Mouse (Mus musculus): Measurements from ENCODE around the gene Hfe2.

The Hfe2 gene

DNA sequence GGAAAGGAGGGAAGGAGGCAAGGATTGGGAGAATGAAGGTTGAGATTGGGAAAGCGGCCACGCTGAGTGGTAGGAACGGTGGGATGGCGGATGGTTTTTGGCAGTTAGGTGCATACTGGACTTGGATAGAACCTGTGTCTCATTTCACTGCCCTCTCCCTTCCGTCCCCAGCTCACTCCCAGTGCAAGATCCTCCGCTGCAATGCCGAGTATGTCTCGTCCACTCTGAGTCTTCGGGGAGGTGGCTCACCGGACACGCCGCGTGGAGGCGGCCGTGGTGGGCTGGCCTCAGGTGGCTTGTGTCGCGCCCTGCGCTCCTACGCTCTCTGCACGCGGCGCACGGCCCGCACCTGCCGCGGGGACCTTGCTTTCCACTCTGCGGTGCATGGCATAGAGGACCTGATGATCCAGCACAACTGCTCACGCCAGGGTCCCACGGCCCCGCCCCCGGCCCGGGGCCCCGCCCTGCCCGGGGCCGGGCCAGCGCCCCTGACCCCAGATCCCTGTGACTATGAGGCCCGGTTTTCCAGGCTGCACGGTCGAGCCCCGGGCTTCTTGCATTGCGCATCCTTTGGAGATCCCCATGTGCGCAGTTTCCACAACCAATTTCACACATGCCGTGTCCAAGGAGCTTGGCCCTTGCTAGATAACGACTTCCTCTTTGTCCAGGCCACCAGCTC lies 2.0 kb downstream of the Hfe2 start:
- no peak for DNase-seq (ENCODE audit: low read depth, low spot score)

DNA sequence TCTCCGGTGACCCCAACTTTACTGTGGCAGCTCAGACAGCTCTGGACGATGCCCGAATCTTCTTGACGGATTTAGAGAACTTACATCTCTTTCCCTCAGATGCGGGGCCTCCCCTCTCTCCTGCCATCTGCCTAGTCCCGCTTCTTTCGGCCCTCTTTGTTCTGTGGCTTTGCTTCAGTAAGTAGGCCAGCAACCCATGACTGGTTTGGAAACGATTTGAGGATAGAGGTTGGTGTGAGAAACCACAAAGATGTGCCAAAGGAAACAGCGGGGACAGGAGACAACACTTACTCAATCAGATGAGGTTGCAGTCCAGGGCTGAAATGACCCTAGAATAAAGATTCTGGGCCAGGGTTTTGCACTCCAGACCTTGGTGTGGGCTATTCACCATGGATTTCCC lies 3.5 kb downstream of the Hfe2 start:
- no peak for DNase-seq (ENCODE audit: low read depth, low spot score)

DNA sequence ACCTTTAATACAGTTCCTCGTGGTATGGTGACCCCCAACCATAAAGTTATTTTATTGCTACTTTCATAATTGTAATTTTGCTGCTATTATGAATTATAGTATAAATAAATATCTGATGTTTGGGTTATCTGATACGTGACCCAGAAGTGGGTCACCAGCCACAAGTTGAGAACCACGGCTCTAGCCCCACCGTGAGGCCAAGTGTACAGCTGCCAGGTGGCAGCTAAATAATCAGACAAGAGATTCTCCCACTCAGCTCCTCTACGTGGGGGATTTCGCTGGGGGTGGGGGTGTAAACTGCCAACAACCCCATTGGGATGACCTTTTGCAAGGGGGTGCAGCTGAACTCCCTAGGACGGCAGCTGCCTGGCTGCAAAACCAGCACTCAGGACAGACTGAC lies 7.1 kb downstream of the Hfe2 start:
- DNase-seq (ENCODE audit: low read depth, low spot score): no peak

DNA sequence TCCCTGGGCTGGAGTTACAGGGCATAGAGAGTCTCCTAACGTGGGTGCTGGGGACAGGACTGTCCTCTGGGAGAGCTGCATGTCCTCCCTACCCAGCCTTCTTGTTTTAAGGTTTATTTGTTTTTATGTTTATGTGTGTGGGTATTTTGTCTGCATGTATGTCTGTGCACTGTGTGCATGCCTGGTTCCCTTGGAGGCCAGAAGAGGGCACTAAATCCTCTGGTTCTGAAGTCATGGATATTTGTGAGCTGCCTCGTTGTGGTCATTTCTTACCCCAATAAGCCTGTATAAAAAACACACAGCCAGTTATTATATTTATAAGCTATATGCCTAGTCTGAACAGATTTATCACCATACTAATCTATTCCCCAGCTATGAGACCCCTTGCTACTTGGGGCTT lies 9.3 kb downstream of the Hfe2 start:
- DNase-seq (ENCODE audit: low read depth, low spot score): no peak

DNA sequence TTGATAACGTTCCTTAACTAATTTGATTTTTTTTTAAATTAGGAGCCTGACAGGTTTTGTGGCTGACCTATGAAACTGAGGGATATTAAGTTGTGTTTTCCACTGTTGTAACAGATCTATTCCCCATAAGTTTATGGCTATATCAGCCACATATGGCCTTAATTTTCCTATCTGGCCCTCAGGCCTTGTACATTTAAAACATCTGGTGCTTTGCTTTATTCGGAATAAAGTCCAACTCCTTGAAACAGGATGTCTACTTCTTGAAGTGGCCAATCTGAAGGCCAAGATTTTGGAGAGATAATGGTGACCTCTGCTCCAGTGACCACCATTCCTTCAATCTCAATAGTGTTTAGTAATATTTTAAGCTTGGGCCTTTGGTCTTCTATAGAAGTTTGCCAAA lies 14.3 kb downstream of the Hfe2 start:
- no peak for DNase-seq (ENCODE audit: low read depth, low spot score)

DNA sequence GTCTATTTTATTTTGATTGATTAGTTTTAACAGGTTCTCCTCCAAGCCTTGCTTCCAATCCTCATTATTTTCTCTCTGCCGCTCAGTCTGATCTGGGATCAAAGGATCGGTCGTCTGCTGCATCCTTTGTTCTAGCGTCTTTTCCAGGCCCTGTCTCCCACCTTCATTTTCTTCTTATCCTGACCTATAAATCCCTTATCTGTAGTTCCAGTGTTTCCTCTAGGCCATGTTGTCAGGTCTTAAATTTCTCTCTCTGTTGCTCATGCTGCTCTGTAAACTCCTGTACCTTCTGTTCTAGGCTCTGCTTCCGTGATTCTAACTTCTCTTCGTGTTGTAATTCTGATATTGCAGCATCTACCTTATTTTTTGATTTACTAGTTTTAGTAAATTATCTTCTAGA lies 15.8 kb downstream of the Hfe2 start:
- DNase-seq (ENCODE audit: low read depth, low spot score): no peak

DNA sequence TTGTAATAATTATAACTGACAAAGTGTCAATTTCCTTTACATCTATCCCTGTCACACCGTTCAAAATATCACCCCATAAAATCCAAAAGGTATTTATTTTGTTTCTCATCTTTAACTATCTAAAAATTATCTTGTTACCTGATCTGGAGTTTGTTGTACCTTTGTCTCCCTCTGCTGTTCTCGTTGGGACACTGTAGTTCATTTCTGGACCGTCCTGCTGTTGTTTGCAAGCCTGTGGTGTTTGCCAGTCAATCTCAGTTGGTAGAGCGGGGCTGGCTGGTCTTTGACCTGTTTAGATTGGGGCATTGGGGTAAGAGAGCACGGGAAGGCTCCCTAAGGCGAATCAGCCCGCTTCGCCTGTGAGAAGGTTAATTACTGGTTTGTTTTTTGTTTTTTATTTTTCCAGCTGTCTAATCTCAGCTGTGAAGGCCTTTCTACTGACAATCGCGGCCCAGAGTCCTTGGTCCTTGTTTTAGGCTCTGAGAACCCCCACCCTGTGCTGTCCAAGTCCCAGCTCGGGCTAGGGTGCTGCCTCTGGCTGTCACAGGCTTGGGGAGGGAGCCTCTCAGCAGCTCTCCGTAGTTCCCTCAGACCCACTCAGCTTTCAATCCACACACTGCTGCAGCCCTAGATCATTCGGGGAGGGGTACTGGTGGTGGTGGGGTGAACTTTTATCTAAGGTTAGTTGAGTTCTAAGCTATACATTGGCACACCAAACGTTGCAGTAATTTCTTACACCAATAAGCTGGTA lies 16.5 kb downstream of the Hfe2 start:
- no peak for DNase-seq (ENCODE audit: low read depth, low spot score)

DNA sequence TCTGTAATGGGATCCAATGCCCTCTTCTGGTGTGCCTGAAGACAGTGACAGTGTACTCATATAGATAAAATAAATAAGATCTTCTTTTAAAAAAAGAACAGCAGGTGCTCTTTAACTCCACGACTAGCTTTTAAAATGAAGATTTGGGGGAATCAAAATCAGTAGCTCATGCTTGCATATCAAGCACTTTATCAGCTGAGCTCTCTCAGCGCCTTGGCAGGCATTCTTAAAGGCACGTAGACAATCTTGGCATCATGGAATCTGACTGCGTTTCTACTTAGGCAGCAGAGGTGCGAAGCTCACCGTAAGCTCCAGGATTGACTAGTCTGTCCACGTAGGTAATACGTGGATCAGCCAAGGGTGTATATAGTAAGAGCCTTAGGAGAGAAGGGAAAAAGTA lies 17.6 kb downstream of the Hfe2 start:
- DNase-seq (ENCODE audit: low read depth, low spot score): no peak

DNA sequence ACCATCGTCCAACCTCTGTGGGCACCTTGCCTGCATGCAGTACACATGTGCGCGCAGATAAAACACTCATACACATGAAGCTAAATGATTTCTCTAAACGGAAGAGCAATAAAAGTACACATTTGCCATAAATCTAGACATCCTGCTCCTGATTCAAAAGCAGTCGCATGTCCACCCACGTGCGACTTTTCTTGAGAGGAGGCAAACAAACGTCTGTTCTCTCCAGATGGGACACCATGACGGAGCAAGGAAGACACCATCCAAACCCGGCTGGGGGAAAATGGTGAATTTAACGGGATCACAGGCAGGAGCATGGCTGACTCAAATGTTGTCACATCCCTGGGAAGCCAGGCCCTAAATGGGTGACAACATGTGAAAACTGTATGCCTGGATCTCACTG lies 18.4 kb downstream of the Hfe2 start:
- DNase-seq (ENCODE audit: low read depth, low spot score): no peak

DNA sequence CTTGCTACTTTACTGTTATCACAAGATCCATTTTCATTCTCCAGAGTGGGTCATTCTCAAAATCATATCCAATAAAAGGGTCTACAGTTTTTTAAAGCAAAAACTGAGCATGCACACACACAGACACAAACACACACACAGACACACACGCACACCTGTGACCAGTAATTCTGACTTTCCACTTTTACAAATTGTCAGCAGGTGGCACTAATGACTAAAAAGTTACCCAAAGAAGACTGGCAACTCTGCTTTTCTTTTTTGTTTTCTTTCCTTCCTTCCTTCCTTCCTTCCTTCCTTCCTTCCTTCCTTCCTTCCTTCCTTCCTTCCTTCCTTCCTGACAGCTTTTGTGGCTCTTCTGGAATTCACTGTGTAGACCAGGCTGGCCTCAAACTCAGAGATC lies 20.6 kb downstream of the Hfe2 start:
- DNase-seq (ENCODE audit: low read depth, low spot score): no peak

DNA sequence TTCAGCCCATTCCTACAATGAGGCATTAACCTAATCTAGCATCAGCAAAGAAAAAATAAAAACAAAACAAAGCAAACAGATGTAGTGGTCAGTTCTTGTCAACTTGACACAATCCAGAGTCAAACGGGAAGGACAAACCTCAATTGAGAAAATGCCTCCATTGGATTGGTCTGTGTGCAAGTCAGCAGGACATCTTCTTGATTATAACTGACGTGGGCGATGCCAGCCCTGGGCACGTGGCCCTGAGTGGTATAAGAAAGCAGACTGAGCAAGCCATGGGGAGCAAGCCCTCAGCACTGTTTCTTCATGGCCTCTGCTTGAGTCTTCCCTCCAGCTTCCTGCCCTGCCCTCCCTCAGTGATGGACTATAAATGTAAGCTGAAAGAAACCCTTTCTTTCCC lies 21.9 kb downstream of the Hfe2 start:
- DNase-seq (ENCODE audit: low read depth, low spot score): no peak

DNA sequence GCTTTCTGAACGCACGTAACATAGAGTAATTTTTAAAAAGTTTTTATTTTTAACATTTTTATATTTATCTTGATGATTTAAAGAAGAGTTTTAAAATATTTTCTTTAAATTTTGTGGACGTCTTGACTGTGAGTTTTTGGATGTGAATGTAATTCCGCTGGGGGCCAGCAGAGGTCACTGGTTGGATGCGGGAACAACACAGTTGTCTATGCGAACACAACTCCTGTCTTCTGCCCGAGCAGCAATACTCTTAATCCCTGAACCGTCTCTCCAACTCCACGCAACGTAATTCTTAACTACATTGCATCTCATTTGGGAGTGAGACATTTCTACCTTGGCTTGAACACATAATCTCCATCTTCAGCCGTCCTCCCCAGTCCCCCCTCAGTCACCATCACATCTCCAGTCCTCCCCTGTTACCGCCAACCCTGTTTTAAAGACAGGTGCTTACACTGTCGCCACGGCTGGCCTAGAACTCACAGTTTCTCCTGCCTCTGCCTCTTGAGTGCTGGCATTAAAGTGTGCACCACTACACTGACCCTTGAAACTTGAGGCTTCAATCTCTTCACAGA lies 22.5 kb downstream of the Hfe2 start:
- DNase-seq (ENCODE audit: low read depth, low spot score): no peak

DNA sequence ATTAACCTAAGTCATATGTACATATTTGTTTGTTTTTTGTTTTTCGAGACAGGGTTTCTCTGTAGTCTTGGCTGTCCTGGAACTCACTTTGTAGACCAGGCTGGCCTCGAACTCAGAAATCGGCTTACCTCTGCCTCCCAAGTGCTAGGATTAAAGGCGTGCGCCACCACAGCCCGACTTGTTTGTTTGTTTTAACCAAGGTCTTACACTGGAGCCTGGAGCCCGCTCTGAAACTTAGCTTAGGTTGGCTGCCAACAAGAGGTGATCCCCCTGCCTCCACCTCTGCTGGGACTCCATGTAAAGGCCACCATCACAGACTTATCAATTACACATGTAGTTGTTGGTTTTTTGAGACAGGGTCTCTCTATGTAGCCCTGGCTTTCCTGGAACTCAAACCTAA lies 23.9 kb downstream of the Hfe2 start:
- no peak for DNase-seq (ENCODE audit: low read depth, low spot score)

DNA sequence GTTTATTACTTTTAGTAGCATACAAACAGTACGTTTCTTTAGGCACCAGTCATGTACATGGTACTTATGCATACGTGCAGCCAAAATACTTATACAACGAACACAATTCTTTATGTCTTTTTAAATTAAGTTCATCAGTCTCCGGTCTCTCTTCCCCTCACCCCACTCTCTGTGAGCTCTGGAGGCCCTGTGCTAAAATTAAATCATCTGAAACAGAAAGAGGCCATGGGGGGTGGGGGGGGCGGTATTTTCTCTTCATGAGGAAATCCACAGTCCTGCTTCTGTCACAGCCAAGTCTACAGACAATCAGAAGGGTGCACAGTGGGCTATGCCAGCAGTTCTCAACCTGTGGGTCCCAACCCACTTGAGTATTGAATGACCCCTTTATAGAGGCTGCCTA lies 24.4 kb downstream of the Hfe2 start:
- no peak for DNase-seq (ENCODE audit: low read depth, low spot score)

DNA sequence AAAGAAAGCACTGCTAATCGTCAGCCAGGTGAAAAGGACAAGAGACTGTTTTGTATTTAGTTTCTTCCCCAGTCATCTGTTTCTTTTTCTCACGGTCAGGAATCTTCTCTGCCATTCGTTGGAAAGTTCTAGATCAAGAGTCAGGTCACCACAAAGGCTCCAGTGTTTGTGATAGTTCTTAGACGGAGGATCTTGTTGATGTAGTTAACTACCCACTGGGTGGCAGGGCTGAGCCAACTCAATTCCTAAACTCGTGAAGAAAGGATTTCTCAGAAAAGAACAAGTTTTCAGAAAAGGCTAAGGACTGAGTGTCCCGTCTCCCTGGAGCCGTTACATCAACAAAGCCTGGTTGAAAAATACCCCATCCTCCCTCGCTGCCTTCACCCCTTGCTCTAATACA lies 26.2 kb downstream of the Hfe2 start:
- no peak for DNase-seq (ENCODE audit: low read depth, low spot score)

DNA sequence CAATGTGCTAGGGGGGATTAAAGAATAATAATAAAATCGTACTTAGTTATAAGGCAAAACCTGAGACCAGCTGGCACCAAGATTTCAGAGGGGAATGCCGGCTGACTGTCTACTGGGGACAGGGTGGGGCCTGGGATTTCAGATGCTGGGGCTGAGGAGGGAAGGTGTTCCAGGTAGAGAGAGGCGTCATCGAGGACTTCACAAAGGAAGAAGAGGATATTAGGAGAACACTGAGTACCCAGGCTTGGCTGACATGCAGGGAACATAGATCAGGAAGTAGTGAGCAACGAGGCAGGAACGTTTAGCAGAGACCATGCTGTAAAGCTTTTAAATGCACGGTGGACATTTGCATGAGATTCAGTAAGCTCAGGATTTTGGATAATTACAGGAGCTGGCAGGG lies 26.9 kb downstream of the Hfe2 start:
- no peak for DNase-seq (ENCODE audit: low read depth, low spot score)

DNA sequence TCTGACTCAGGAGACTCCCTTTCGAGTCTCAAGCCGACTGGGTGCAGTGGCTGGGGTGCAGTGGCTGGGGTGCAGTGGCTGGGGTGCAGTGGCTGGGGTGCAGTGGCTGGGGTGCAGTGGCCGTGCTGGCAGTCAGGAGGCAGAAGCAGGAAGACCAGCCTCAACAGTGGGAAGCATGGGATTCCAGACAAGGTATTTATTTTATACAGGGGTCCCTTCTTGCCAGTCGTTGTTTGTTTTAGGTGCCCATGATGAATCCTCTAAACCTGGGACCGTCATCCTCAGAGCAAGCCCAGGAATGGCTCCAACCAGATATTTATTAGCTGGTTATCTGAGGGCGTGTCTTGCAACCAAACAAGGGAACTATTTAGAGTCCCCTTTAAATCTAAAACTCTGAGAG lies 28.6 kb downstream of the Hfe2 start:
- DNase-seq (ENCODE audit: low read depth, low spot score): no peak

DNA sequence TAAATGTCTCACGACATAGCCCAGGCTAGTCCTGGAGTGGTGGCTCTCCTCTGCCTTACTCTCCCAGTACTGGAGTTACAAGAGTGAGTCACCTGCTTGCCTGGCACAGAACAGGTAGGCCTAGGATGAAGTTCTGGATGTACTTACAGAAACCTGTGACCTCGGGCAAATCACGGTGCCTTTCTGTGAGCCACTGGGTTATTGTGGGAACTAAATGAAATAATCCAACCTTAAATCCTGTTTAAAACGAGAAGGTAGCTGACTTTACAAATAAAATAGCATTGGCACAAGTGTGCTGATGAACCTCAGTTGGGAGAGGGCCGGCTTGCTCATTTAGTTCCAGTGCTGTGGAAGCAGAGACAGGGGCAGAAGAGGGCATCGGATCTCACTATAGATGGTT lies 29.3 kb downstream of the Hfe2 start:
- no peak for DNase-seq (ENCODE audit: low read depth, low spot score)

DNA sequence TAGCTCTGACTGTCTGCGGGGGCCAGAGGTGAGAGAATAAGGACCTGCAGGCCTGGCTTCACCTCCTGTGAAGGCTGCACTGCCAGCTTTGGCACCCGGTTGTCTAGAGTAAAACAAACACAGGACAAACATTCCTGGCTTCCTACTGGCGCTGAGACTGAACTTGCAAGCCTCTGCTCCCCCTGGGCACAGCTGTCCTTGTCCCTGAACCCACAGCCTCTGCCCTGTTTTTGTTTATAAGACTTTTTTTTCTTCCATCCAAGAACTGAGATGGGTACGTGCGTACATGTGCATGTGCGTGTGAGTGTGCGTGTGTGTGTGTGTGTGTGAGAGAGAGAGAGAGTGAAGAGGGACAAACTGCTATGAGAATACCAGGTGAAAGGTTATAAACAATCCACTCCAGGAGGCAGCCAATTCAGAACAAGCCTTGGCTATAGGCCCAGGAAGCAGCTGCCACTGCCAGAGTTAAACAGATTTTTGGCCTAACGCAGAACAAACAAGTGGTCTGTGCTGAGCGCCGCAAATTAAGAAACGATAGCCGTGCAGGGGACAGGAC lies 30.1 kb downstream of the Hfe2 start:
- no peak for DNase-seq (ENCODE audit: low read depth, low spot score)

DNA sequence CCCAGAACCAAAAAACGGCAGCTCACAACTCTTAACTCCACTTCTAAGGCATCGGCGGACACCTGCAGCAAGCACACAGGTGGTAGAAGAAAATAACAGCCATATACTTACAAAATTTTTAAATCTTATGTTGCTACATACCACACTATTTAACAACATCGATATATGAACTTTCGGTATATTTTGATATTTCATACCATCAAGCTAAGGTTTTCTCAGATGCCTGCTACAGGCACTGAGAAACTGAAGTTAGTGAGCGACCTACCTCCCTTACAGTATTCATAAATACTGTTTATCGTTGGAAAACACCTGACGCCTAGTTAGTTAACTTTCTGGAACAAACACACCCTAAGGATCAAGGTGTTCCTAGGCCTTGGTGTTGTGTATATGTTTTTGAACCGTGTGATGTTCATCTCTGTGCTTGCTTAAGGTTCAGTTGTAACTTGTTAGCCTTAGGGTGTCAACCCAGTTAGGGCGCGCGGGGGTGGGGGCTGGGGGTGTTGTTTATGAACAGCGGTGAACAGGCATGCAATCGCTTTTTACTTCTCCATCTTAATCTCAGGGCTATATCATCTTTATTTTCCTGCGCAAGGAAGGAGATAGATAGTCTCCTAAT lies 31.1 kb downstream of the Hfe2 start:
- DNase-seq (ENCODE audit: low read depth, low spot score): no peak

DNA sequence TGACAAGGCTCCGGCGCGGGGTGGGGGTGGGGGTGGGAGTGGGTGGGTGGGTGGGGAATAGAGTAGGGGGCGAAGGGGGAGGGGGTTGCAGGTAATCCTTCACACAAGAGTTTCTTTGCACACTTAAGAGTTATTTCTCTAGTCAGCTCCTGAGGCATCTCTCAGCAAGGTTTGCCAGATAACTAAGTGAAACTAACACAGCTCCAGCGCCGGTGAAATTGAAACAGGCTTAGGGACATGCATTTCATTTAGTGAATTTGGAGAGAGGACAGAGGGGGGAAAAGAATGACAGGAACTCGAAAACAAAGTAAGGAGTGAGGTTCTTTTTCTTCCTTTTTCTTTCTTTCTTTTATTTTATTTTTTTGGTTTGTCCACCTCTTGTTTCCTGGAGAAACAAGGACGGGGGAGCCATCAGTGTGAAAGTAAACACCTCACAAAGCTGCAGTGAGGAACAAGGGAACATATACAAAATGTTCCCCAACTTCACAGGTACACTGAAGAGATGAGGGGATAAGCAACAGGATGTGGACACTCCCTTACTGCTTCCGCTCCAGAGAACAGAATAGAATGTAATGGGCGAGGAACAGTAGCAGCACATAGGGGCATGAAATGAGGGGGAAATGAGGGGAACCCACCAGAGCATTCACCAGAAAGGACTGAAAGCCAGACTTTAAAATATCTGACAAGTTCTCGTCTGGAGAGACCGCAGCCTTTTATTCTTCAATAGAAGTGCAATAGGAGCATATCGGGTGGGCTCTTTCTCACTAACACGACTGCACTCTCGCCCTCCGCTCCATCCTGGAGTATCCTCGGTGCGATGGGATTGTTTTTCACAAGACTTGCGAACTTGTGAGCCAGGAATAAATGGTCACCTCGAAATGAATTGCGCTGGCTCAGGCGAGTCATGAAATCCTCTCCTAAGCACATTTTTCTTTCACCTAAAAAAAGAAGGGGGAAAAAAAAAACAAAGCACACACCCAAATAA lies 32.0 kb downstream of the Hfe2 start:
- DNase-seq (ENCODE audit: low read depth, low spot score): no peak
